Mouse (Mus musculus): ENCODE data around the gene Tead1.

Gene Tead1

GRCm38 (mm10) chr7:112685993-112686392 is 6.9 kb downstream of the Tead1 start:
- no peak for DNase-seq (ENCODE audit: low spot score in 2 of 2)

GRCm38 (mm10) chr7:112686586-112686985 is 7.5 kb downstream of the Tead1 start:
- DNase-seq (ENCODE audit: low spot score in 2 of 2), result no peak

- DNase-seq (ENCODE audit: low spot score in 2 of 2), result no peak
Observed at GRCm38 (mm10) chr7:112688425-112689001, 9.4 kb downstream of the Tead1 start.

DNA sequence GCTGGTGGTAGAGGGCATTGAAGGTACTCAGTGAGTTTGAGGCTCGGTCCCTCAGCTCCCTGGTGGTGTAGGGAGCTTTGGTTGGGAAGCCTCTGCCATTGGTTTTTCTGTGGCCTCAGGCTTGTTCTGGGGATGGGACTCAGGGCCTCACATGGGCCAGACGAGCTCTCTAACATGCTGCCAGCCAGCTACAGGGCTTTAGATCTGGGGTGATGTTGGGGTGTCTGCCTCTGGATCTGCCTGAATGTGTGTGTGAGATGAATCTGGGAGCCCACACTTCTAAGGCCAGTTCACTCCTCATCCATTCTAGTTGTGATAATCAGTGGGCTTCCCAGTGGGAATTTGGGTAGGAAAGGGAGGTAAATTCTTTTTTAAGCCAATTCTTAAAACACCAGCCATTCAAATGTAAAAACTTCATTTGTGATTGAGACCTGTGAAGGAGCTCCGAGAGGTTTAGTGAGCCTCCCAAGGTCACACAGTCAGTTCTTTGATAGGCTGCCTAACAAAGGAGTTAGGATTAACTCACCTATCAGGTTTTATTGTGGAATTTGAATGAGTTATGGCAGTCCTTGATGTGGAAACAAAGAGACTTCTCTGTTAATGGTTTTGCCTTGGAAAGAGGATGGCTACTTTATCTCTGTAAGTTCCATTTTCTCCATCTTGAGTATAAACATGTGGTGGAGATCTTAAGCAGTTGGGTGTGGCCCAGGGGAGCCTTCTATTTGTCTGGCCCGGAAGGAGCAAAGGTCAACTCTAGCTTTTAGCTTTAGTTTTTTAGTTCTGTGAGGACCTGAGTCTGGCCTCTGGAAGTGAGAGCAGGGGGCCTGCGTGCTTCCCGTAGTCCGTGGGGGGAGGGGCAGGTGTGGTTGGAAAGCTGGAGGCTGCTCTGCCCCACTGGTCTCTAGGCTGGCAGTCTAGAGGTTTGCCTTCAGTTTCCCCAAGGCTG is 12.0 kb downstream of the Tead1 start:
- DNase-seq (ENCODE audit: low spot score in 2 of 2), result no peak

GRCm38 (mm10) chr7:112693566-112693965 is 14.4 kb downstream of the Tead1 start:
- no peak for DNase-seq (ENCODE audit: low spot score in 2 of 2)

DNA sequence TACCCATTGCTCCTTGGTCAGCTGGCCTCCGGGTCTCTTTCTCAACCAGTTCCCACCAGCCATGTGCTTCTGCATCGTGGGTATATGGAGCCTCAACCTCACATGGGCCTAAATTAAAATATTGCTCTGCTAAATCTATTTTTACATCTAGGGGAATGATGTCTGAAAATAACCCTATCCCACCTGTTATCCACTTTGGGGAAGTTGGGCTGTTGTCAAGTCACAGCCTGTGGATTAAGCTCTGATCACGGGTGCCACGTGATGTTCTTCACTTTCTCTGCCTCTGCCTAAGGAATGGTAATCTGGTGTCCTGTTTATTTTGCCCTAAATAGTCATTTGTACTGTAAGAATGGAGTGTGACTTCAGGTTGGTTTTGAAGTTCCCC is 17.7 kb downstream of the Tead1 start:
- no peak for DNase-seq (ENCODE audit: low spot score in 2 of 2)

GRCm38 (mm10) chr7:112697162-112697841 is 18.2 kb downstream of the Tead1 start:
- DNase-seq (ENCODE audit: low spot score in 2 of 2), result no peak

DNA sequence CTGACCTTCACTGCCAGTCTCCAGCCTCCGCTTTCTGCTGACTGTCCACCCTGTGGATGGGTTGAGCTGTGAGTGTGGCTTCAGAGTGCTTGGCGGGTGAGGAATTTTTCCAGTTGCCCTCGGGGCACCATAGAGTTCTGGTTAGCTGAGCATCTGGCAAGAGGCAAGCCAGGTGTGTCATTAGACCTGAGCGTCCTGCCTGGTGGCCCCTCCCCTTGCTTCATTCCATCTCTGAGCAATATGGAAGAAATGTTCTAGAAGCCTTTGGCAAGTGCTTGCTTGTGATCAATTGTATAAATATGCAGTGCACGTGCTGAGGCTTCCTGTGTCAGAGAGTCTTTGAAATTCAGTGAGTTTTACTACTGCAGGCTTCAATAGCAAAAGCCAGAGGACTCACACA is 21.0 kb downstream of the Tead1 start:
- DNase-seq (ENCODE audit: low spot score in 2 of 2), result no peak

DNA sequence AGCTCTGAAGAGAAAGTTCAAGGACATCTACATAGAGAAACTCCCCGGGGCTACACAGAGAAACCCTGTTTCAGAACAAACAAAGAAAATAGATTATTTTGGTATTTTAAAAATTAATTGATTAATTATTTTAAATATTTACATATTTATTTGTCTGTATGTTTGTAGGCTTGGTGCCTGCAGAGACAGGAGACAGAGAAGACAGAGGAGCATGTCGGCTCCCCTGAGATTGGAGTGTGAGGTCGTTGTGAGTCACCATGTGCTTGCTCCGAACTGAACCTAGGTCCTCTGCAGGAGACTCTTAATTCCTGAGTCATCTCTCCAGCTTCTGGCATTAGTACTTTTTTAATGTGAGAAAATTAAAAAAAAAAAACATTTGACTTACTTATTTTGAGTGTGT is 24.2 kb downstream of the Tead1 start:
- DNase-seq (ENCODE audit: low spot score in 2 of 2), result no peak

- DNase-seq (ENCODE audit: low spot score in 2 of 2), result no peak
Observed at GRCm38 (mm10) chr7:112705870-112706269, 26.8 kb downstream of the Tead1 start.

DNA sequence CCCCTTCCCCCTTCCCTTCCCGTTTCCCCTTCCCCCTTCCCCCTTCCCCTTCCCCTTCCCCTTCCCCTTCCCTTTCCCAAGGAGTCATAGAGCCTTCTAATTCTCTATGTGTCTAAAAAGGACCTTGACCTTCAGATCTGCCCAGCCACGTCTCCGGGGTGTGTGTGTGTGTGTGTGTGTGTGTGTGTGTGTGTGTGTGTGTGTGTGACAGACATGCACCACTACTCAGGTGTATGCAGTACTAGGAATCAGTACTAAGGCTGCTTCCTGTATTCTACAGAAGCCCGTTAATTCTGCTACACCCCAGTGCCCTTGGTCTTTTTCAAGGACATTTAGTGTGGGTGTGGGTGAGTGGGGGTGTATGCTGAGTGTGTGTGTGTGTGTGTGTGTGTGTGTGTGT is 27.6 kb downstream of the Tead1 start:
- no peak for DNase-seq (ENCODE audit: low spot score in 2 of 2)

GRCm38 (mm10) chr7:112710409-112711107 is 31.4 kb downstream of the Tead1 start:
- no peak for DNase-seq (ENCODE audit: low spot score in 2 of 2)

GRCm38 (mm10) chr7:112711977-112712376 is 32.9 kb downstream of the Tead1 start:
- no peak for DNase-seq (ENCODE audit: low spot score in 2 of 2)

GRCm38 (mm10) chr7:112713509-112713908 is 34.4 kb downstream of the Tead1 start:
- no peak for DNase-seq (ENCODE audit: low spot score in 2 of 2)

- no peak for DNase-seq (ENCODE audit: low spot score in 2 of 2)
Observed at GRCm38 (mm10) chr7:112714783-112715182, 35.7 kb downstream of the Tead1 start.

DNA sequence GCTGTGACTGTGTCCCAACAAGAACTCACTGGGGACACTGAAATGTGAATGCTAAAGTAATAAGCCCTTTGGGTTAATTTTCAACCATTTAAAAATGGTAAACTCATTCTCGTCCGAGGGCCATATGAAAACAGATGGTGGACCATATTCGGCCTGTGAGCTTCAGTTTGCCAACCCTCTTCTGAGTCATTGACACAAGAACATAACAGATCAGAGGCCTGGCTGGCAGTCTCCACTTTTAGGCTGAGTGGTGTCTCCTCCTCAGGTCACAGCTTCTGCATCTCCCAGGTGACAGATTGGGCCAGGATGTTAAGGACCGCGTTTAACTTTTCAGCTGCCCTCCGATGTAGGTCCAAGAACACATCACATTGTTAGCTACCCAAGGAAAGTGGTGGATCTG is 37.6 kb downstream of the Tead1 start:
- DNase-seq (ENCODE audit: low spot score in 2 of 2), result no peak

GRCm38 (mm10) chr7:112717676-112718075 is 38.6 kb downstream of the Tead1 start:
- no peak for DNase-seq (ENCODE audit: low spot score in 2 of 2)

DNA sequence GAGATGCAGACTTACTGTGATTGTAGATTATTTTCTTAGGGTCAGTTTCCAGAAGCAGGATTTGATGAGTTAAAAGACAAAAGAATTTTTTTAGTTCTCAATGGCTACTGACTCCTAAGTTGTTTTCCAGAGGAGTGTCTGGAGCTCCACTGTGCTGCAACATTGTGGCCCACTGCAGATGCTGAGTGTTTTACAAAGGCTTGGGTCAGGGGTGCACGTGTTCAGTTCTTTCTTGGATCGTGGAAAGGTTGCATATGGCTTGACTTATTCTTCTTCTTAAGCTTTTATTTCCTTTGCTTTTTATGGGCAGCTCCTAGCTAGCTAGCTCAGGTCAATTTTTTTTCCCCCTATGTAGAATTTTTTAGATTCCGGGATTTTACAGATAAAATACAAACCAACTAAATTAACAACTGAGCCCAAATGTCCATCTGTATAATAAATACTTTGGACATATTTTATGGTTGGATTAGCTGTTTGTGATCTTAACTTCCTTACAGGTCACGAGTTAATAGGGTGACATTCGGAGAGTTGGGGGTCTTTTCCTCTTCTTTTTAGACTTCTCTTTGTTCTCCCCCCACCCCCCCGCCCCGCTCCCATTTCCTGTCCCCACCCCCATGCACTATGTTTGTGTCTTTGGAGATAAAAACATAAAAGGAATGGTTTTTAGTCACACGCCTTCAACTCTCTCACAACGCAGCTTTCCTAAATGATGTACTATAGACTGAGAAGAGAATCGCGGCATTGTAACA is 40.5 kb downstream of the Tead1 start:
- DNase-seq (ENCODE audit: low spot score in 2 of 2), result no peak

DNA sequence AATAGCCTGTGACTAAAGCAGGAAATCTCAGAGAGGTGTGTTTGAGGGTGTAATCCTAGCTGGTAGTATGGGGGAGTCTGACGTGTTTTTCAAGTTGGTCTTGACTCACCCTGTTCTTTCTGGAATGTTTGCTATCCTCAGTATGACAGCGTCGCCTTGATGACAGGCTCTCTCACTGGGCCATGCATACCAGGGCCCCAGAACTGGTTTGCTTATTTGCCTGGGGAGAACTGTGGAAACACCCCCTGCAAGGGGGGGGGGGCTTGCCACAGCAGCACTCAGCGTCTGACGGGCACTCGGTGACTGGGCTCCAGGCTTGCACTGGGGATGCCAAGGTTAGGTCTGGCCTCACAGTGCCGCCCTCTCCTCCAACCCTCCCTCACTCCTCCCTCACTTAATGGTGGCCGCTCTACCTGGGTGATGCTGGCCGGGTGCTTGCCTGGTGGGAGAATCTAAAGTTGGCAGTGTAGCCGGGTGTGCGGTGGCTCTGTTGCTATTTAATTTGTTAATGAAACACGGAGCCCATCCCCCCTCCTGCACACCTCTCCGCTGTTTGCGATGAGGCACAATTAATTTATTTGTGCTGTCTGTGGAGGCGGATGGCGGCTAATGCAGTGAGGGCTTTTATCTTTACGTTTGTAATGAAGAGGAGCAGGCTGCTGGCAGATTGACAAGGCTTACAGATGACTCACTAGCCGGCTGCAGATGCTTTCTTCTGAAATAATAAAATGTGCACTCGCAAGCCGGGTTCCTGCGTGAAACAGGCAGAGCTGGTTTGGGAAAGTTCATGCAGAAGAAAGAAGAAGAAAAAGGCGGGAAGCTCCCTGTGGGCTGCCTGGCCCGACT is 41.2 kb downstream of the Tead1 start:
- peak; percentile 36 to 52 for DNase-seq (ENCODE audit: low spot score in 2 of 2)

GRCm38 (mm10) chr7:112720989-112721337 is 41.8 kb downstream of the Tead1 start:
- no peak for DNase-seq (ENCODE audit: low spot score in 2 of 2)

DNA sequence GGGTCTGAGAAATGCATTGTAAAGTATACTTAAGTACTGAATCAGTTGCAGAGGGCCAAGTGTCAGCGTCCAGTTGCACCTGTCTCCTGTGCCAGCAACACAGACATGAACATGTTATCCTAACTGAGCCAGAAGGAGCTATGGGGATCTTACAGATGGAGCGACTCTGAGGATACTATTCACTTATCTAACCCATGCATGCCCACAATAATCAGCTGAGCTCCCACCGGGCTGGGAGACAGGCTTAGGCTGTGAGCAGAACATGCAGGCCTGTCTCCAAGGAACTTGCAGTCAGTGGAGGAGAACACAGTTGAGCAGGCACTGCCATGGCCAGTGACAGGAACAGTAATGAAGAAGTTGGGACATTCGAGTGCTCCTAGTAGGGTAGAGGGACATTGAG is 42.7 kb downstream of the Tead1 start:
- DNase-seq (ENCODE audit: low spot score in 2 of 2), result no peak

Data from right cerebral cortex, postnatal 36 days (tissue).